Mouse (Mus musculus) midbrain, embryonic 12.5 days (tissue): Measurements from ENCODE around the gene Asb8. TPM values are rescaled to one million over a fixed set of nuclear protein-coding genes. Genes with fewer than 3 reads are reported as not detected.

Experiments
- ATAC-seq: fragments of 200-750 bp; cut with Nextera tagmentation; 2 replicates; pipeline ENCODE4 v1.8.0; 2017; ENCODE audit warnings: low read depth, moderate TSS enrichment, moderate library complexity; ENCODE audit not compliant: low FRiP score
- H3K27ac ChIP-seq: fragments of 300-500 bp; sonication (generic); replicated peaks from 2 replicates; pipeline ENCODE4 v1.5.1; 2016; ENCODE audit warnings: mild to moderate bottlenecking
- H3K27me3 ChIP-seq: fragments of 300-500 bp; sonication (generic); 2 replicates; pipeline ENCODE4 v1.6.1; 2016; ENCODE audit warnings: mild to moderate bottlenecking
- H3K36me3 ChIP-seq: fragments of 300-500 bp; sonication (generic); 2 replicates; pipeline ENCODE4 v1.6.1; 2016
- H3K4me1 ChIP-seq: fragments of 300-500 bp; sonication (generic); 2 replicates; pipeline ENCODE4 v1.6.1; 2016
- H3K4me2 ChIP-seq: fragments of 300-500 bp; sonication (generic); replicated peaks from 2 replicates; pipeline ENCODE4 v1.6.1; 2016; ENCODE audit warnings: mild to moderate bottlenecking, moderate library complexity
- H3K4me3 ChIP-seq: fragments of 300-500 bp; sonication (generic); 2 replicates; pipeline ENCODE4 v1.5.1; 2016; ENCODE audit warnings: mild to moderate bottlenecking
- H3K9ac ChIP-seq: fragments of 300-500 bp; sonication (generic); replicated peaks from 2 replicates; pipeline ENCODE4 v1.6.1; 2016; ENCODE audit warnings: mild to moderate bottlenecking, moderate library complexity
- H3K9me3 ChIP-seq: fragments of 300-500 bp; sonication (generic); 2 replicates; pipeline ENCODE4 v1.6.1; 2016; ENCODE audit warnings: mild to moderate bottlenecking
- whole genome bisulfite sequencing: fragments of 180-500 bp; shearing (Covaris S2); methylation state at CpG from one replicate; pipeline ENCODE4 v1.1.7; 2016; 5-methylcytosine and 5-hydroxymethylcytosine counted together
- polyA plus RNA-seq: library from polyadenylated mRNA; unstranded; fragments of >200 nt; fragmentation: Nextera tagmentation; extraction: Ambion mirVana; gene quantifications from 2 replicates; pipeline ENCODE4 v1.2.1, GENCODE M21; 2016

Gene Asb8
- polyA plus RNA-seq, 1 experiment from 2014 or later: 45.0 TPM

- Histone ChIP-seq H3K9ac (no peak overlapping the region), H3K9me3 (no peaks in the 10 kb centered on the region), H3K27ac (no peak overlapping the region), H3K36me3 (no peaks in the 10 kb centered on the region), H3K4me1 (0 out of 2 replicates have a peak, but pooled peaks cover 3% of the 10 kb centered on the region), H3K4me2 (no peak overlapping the region), H3K4me3 (no peak overlapping the region), H3K27me3 (no peaks in the 10 kb centered on the region)
- WGBS: 84% methylated on average over 4 of the region's 4 CpGs
- no peak for ATAC-seq
Observed at GRCm38 (mm10) chr15:98154146-98154545, 11.3 kb downstream of the Asb8 start.

GRCm38 (mm10) chr15:98153625-98154024 lies 11.8 kb downstream of the Asb8 start:
- no peak overlapping the region for H3K27ac ChIP-seq
- no peak for ATAC-seq

GRCm38 (mm10) chr15:98152916-98153315 lies 12.5 kb downstream of the Asb8 start:
- WGBS: 73% methylated on average over 7 of the region's 7 CpGs
- ATAC-seq: no peak
- Histone ChIP-seq H3K9ac (no peak overlapping the region), H3K4me1 (0 out of 2 replicates have a peak, but pooled peaks cover 3% of the 10 kb centered on the region), H3K4me3 (no peak overlapping the region), H3K36me3 (no peaks in the 10 kb centered on the region), H3K27ac (no peak overlapping the region), H3K4me2 (no peak overlapping the region), H3K9me3 (no peaks in the 10 kb centered on the region), H3K27me3 (no peaks in the 10 kb centered on the region)

More at GRCm38 (mm10) chr15:98153625-98154024, 11.8 kb downstream of the Asb8 start:
- Histone ChIP-seq H3K27me3 (no peaks in the 10 kb centered on the region), H3K9me3 (no peaks in the 10 kb centered on the region), H3K4me2 (no peak overlapping the region), H3K4me1 (0 out of 2 replicates have a peak, but pooled peaks cover 3% of the 10 kb centered on the region), H3K36me3 (no peaks in the 10 kb centered on the region), H3K9ac (no peak overlapping the region), H3K4me3 (no peak overlapping the region)
- WGBS: 36% methylated on average over 3 of the region's 3 CpGs

GRCm38 (mm10) chr15:98149166-98149602 lies 16.2 kb downstream of the Asb8 start:
- no peak overlapping the region for H3K9ac ChIP-seq
- H3K4me1 ChIP-seq: peaks cover 15% of the 10 kb centered on the region
- no peak overlapping the region for H3K4me3 ChIP-seq
- no peak for ATAC-seq
- H3K27ac ChIP-seq: no peak overlapping the region
- WGBS: 82% methylated on average over 10 of the region's 10 CpGs
- H3K9me3 ChIP-seq: no peaks in the 10 kb centered on the region
- H3K36me3 ChIP-seq: no peaks in the 10 kb centered on the region
- H3K27me3 ChIP-seq: no peaks in the 10 kb centered on the region
- no peak overlapping the region for H3K4me2 ChIP-seq

- no peak overlapping the region for H3K27ac ChIP-seq
- H3K4me2 ChIP-seq: no peak overlapping the region
- H3K4me3 ChIP-seq: no peak overlapping the region
- no peaks in the 10 kb centered on the region for H3K9me3 ChIP-seq
- no peaks in the 10 kb centered on the region for H3K27me3 ChIP-seq
- H3K9ac ChIP-seq: no peak overlapping the region
- no peak for ATAC-seq
- peaks cover 15% of the 10 kb centered on the region for H3K4me1 ChIP-seq
- H3K36me3 ChIP-seq: no peaks in the 10 kb centered on the region
- 91% methylated on average over 3 of the region's 3 CpGs for WGBS
Observed at GRCm38 (mm10) chr15:98148356-98148755, 17.1 kb downstream of the Asb8 start.

- Histone ChIP-seq H3K27ac (peak overlapping the region; percentile 72), H3K4me1 (peaks cover 13% of the 10 kb centered on the region), H3K9me3 (no peaks in the 10 kb centered on the region), H3K27me3 (no peaks in the 10 kb centered on the region), H3K4me3 (peak overlapping the region; percentile 99), H3K4me2 (peak overlapping the region; percentile 93), H3K9ac (peak overlapping the region; percentile 97), H3K36me3 (peaks cover 17% of the 10 kb centered on the region)
- ATAC-seq: peak; percentile 97
- WGBS: under 1% methylated on average over 38 of the region's 38 CpGs
Observed at GRCm38 (mm10) chr15:98145559-98146181, 19.8 kb downstream of the Asb8 start.

- under 1% methylated on average over 35 of the region's 36 CpGs for WGBS
- ATAC-seq: no peak; the same call in 1 of the 2 replicates
- Histone ChIP-seq H3K9me3 (no peaks in the 10 kb centered on the region), H3K4me3 (peak overlapping the region; percentile 99), H3K4me2 (peak overlapping the region; percentile 93), H3K27me3 (no peaks in the 10 kb centered on the region), H3K4me1 (peaks cover 13% of the 10 kb centered on the region), H3K9ac (peak overlapping the region; percentile 97), H3K27ac (peak overlapping the region; percentile 72), H3K36me3 (peaks cover 24% of the 10 kb centered on the region)
Observed at GRCm38 (mm10) chr15:98144861-98145507, 20.4 kb downstream of the Asb8 start.

- no peak overlapping the region for H3K4me2 ChIP-seq
Observed at GRCm38 (mm10) chr15:98142515-98142914, 22.9 kb downstream of the Asb8 start.

GRCm38 (mm10) chr15:98140809-98141208 lies 24.6 kb downstream of the Asb8 start:
- no peak for ATAC-seq
- no peaks in the 10 kb centered on the region for H3K9me3 ChIP-seq
- no peak overlapping the region for H3K9ac ChIP-seq
- H3K27me3 ChIP-seq: no peaks in the 10 kb centered on the region
- peaks cover 59% of the 10 kb centered on the region for H3K36me3 ChIP-seq
- H3K4me2 ChIP-seq: no peak overlapping the region
- WGBS: 91% methylated on average over 5 of the region's 5 CpGs
- H3K27ac ChIP-seq: no peak overlapping the region
- H3K4me1 ChIP-seq: peaks cover 10% of the 10 kb centered on the region
- H3K4me3 ChIP-seq: no peak overlapping the region

More at GRCm38 (mm10) chr15:98142515-98142914, 22.9 kb downstream of the Asb8 start:
- 82% methylated on average over 10 of the region's 10 CpGs for WGBS
- H3K27ac ChIP-seq: no peak overlapping the region
- H3K4me3 ChIP-seq: no peak overlapping the region
- H3K4me1 ChIP-seq: peaks cover 13% of the 10 kb centered on the region
- H3K27me3 ChIP-seq: no peaks in the 10 kb centered on the region
- peaks cover 42% of the 10 kb centered on the region for H3K36me3 ChIP-seq
- no peaks in the 10 kb centered on the region for H3K9me3 ChIP-seq
- H3K9ac ChIP-seq: no peak overlapping the region
- no peak for ATAC-seq

GRCm38 (mm10) chr15:98139763-98140162 lies 25.7 kb downstream of the Asb8 start:
- Histone ChIP-seq H3K27ac (no peak overlapping the region), H3K36me3 (peaks cover 69% of the 10 kb centered on the region), H3K9me3 (no peaks in the 10 kb centered on the region), H3K4me3 (no peak overlapping the region), H3K9ac (no peak overlapping the region), H3K4me1 (peaks cover 7% of the 10 kb centered on the region), H3K4me2 (no peak overlapping the region), H3K27me3 (no peaks in the 10 kb centered on the region)
- WGBS: 86% methylated on average over 7 of the region's 7 CpGs
- ATAC-seq: no peak

- Histone ChIP-seq H3K4me2 (no peak overlapping the region), H3K4me1 (no peaks in the 10 kb centered on the region), H3K9ac (no peak overlapping the region), H3K9me3 (no peaks in the 10 kb centered on the region; the same call in 1 of the 2 replicates), H3K36me3 (peaks cover 89% of the 10 kb centered on the region), H3K4me3 (no peak overlapping the region), H3K27me3 (no peaks in the 10 kb centered on the region), H3K27ac (no peak overlapping the region)
- WGBS: 93% methylated on average over 9 of the region's 9 CpGs
- no peak for ATAC-seq
Observed at GRCm38 (mm10) chr15:98136871-98137270, 28.6 kb downstream of the Asb8 start.

- Histone ChIP-seq H3K9me3 (no peaks in the 10 kb centered on the region; the same call in 1 of the 2 replicates), H3K9ac (no peak overlapping the region), H3K4me2 (no peak overlapping the region), H3K4me3 (no peak overlapping the region), H3K36me3 (peaks cover 91% of the 10 kb centered on the region), H3K27ac (no peak overlapping the region), H3K27me3 (no peaks in the 10 kb centered on the region), H3K4me1 (no peaks in the 10 kb centered on the region)
- 96% methylated on average over 13 of the region's 13 CpGs for WGBS
- no peak for ATAC-seq
Observed at GRCm38 (mm10) chr15:98135671-98136070, 29.8 kb downstream of the Asb8 start.
